Mouse (Mus musculus) liver, embryonic 16.5 days (tissue): ENCODE data around the gene Mfng. TPM values are rescaled to one million over a fixed set of nuclear protein-coding genes. Genes with fewer than 3 reads are reported as not detected.

ENCODE experiments used
- ATAC-seq: fragments of 200-750 bp; cut with Nextera tagmentation; 2 replicates; pipeline ENCODE4 v1.8.0; 2017; ENCODE audit warnings: low read depth, mild to moderate bottlenecking, moderate number of reproducible peaks, moderate library complexity
- H3K27ac ChIP-seq: fragments of 300-500 bp; sonication (generic); 2 replicates; pipeline ENCODE4 v1.5.1; 2014; ENCODE audit warnings: mild to moderate bottlenecking, low read length
- H3K27me3 ChIP-seq: fragments of 300-500 bp; sonication (generic); 2 replicates; pipeline ENCODE4 v1.6.1; 2014; ENCODE audit warnings: low read depth, low read length, mixed read lengths; ENCODE audit not compliant: control insufficient read depth, insufficient read depth
- H3K36me3 ChIP-seq: fragments of 300-500 bp; sonication (generic); 2 replicates; pipeline ENCODE4 v1.6.1; 2014; ENCODE audit warnings: mild to moderate bottlenecking; ENCODE audit not compliant: control insufficient read depth, insufficient read depth
- H3K4me1 ChIP-seq: fragments of 300-500 bp; sonication (generic); 2 replicates; pipeline ENCODE4 v1.6.1; 2014; ENCODE audit warnings: low read depth, low read length, mixed read lengths; ENCODE audit not compliant: control insufficient read depth
- H3K4me2 ChIP-seq: fragments of 300-500 bp; sonication (generic); 2 replicates; pipeline ENCODE4 v1.6.1; 2014; ENCODE audit warnings: low read depth, low read length, mixed read lengths
- H3K4me3 ChIP-seq: fragments of 300-500 bp; sonication (generic); 2 replicates; pipeline ENCODE4 v1.5.1; 2014; ENCODE audit warnings: low read depth, mild to moderate bottlenecking, low read length
- H3K9ac ChIP-seq: fragments of 300-500 bp; sonication (generic); 2 replicates; pipeline ENCODE4 v1.6.1; 2014; ENCODE audit warnings: low read depth, low read length
- H3K9me3 ChIP-seq: fragments of 300-500 bp; sonication (generic); replicated peaks from 2 replicates; pipeline ENCODE4 v1.6.1; 2016; ENCODE audit warnings: low read length; ENCODE audit not compliant: control insufficient read depth
- WGBS: fragments of 180-500 bp; shearing (Covaris S2); extraction: QIAGEN DNeasy Blood & Tissue Kit; methylation state at CpG from one replicate; pipeline ENCODE4 v1.1.7; 2014; ENCODE audit not compliant: insufficient replicate concordance; 5-methylcytosine and 5-hydroxymethylcytosine counted together
- polyA plus RNA-seq: library from polyadenylated mRNA; unstranded; fragments of >200 nt; fragmentation: Nextera tagmentation; extraction: Ambion mirVana; gene quantifications from 2 replicates; pipeline ENCODE4 v1.2.1, GENCODE M21; 2015

Gene Mfng
- polyA plus RNA-seq, 1 experiment from 2014 or later = 5.4 TPM

DNA sequence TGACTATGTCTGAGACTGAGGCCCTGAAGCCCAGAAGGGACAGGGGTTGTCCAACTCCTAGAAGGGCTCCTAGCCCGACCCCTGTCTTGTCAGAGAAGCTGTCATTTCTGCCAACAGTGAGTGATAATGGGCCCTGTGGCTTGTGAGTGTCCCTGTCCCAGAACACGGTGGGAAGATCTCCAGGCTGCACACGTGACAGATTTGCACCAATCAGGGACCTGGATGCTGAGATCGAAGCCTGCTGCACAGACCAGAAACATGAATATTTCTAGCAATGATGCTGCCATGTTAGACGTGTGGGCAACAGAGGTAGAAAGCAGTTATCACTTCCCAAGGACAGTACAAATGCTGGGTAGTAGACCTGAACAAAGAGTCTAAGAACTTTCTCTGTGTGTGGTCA is 11.2 kb upstream of the Mfng start:
- H3K4me3 ChIP-seq = no peak overlapping the region
- H3K27ac ChIP-seq = no peak overlapping the region
- no peaks in the 10 kb centered on the region for H3K9me3 ChIP-seq
- H3K4me1 ChIP-seq = peaks cover 6% of the 10 kb centered on the region
- no peaks in the 10 kb centered on the region for H3K36me3 ChIP-seq
- H3K4me2 ChIP-seq = no peak overlapping the region
- 43% methylated on average over 5 of the region's 5 CpGs for WGBS
- no peak overlapping the region for H3K9ac ChIP-seq
- H3K27me3 ChIP-seq = no peaks in the 10 kb centered on the region
- ATAC-seq = no peak

DNA sequence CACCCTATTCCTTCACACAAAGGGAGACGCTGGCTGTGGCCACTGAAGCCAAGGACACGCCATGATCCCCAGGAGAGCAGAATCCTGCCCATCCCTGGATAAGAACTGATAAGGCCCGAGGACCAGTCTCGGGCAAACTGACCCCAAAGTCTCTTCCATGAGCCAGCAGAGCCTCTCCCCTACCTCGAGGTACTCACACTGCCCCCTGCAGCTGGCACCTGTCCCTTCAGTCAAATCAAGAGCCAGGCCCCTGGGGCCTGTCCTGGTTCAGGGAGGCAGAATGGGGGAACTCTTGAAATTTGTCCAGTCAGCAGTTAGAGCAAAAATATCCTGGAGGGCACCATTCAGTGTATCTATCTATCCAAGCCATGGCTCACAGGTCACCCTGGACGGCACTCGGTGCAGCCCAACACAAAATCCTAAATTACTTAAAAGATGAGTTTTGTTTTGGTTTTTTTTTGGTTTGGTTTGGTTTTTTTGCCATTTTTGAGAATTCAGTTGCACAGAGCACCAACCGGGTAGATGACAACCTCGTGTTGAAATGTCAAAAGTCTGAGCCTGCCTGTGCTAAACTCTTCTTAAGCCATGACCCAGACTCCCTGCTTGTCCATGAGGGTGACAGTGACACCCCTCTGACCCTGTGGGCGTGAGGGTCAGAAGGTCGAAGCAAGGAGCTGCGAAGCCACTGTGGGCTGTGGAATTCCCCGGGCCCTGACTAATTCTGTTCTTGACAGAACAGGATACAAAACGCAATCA is 9.3 kb upstream of the Mfng start:
- WGBS = 55% methylated on average over 14 of the region's 14 CpGs
- ATAC-seq = no peak
- H3K9ac ChIP-seq = no peak overlapping the region
- no peak overlapping the region for H3K27ac ChIP-seq
- H3K9me3 ChIP-seq = no peaks in the 10 kb centered on the region
- no peaks in the 10 kb centered on the region for H3K27me3 ChIP-seq
- H3K4me1 ChIP-seq = peaks cover 13% of the 10 kb centered on the region
- no peaks in the 10 kb centered on the region for H3K36me3 ChIP-seq
- H3K4me2 ChIP-seq = no peak overlapping the region
- no peak overlapping the region for H3K4me3 ChIP-seq

DNA sequence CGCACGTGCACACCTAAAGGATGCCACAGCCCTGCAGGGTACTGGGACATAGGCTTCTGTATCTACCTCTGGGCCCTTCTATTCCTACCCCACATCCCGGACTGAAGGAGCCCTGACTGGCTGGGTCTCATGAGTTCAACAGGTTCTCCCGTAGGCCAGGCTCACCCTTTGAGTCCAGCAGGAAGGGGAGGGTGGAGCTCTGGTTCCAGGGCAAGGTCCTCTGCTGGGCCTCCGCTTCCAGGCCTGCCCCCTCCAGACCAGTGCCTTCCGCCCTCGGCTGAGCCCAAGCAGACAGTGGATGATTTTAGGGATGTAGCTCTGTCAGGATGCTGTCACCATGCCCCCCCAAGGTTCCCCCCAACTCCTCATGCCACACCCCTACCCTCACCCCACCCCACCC is 7.6 kb upstream of the Mfng start:
- ATAC-seq = peak; percentile 62; the same call in 1 of the 2 replicates
- Histone ChIP-seq H3K36me3 (no peaks in the 10 kb centered on the region; the same call in 1 of the 2 replicates), H3K9ac (no peak overlapping the region), H3K4me3 (no peak overlapping the region), H3K9me3 (no peaks in the 10 kb centered on the region), H3K4me1 (peaks cover 8% of the 10 kb centered on the region), H3K27ac (no peak overlapping the region), H3K27me3 (no peaks in the 10 kb centered on the region), H3K4me2 (no peak overlapping the region)
- WGBS = 60% methylated on average over 7 of the region's 7 CpGs

DNA sequence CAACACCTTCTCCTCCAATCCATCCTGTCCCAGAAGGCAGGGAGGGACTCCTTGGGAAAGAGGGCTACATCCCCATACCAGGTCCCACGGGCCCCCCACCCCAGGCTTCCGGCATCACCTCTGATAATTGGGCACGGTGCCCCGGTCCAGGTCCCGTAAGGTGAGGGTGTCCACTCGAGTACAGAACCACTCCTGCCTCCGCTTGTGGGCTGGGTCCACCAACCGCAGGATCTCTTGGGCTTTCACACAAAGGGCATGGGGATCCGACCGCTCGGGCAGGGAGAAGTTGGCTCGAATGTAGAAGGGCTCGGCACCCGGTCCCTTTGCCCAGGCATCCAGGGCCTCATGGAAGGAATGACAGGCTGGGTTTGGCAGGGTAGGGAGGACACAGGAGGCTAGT is 7.1 kb upstream of the Mfng start:
- peaks cover 6% of the 10 kb centered on the region for H3K4me1 ChIP-seq
- H3K36me3 ChIP-seq = no peaks in the 10 kb centered on the region; the same call in 1 of the 2 replicates
- no peak overlapping the region for H3K9ac ChIP-seq
- WGBS = 83% methylated on average over 14 of the region's 14 CpGs
- no peak overlapping the region for H3K27ac ChIP-seq
- H3K4me3 ChIP-seq = no peak overlapping the region
- no peaks in the 10 kb centered on the region for H3K27me3 ChIP-seq
- no peaks in the 10 kb centered on the region for H3K9me3 ChIP-seq
- ATAC-seq = no peak
- H3K4me2 ChIP-seq = no peak overlapping the region

DNA sequence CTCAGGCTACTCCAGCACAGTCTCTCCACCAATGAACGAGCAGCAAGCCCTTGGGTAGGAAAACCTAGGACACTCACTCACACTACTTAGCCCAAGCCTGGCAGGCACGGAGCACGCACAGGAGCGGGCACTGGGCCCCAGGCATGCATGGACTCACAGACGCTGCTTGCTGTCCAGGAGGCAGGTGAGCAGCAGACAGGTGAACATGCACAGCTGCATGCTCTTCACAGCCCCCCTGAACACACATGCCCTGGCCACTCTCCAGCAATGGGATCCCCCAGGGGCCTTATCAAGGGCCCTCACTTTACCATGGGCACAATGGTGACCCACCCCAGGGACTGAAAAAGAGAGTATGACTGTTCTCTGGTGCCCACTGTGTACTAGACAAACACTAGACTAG is 6.4 kb upstream of the Mfng start:
- H3K27me3 ChIP-seq = no peaks in the 10 kb centered on the region
- 78% methylated on average over 5 of the region's 5 CpGs for WGBS
- no peak overlapping the region for H3K27ac ChIP-seq
- no peak for ATAC-seq
- H3K4me2 ChIP-seq = no peak overlapping the region
- no peaks in the 10 kb centered on the region for H3K9me3 ChIP-seq
- no peak overlapping the region for H3K9ac ChIP-seq
- H3K4me1 ChIP-seq = peaks cover 6% of the 10 kb centered on the region
- H3K36me3 ChIP-seq = no peaks in the 10 kb centered on the region; the same call in 1 of the 2 replicates
- no peak overlapping the region for H3K4me3 ChIP-seq

DNA sequence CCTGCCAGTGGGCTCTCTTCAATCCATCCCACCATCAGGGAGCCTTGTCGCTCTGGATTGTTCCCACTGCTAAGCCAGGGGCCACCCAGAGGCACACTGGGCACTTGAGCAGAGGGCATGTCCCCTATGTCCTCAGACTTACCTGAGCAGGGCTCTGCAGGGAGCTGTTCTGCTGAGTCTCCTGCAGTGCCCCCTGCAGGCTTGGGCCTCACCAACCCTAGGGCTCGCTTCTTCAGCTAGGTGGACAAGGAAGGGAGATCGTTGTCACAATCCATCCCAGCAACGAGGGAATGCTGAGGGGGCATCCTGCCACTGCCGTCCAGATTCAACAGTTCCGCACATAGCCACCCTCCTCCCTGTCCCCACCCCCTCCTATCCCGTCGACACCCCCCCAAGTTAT is 6.0 kb upstream of the Mfng start:
- Histone ChIP-seq H3K4me2 (no peak overlapping the region), H3K27me3 (no peaks in the 10 kb centered on the region), H3K27ac (no peak overlapping the region), H3K9ac (no peak overlapping the region), H3K9me3 (no peaks in the 10 kb centered on the region), H3K36me3 (no peaks in the 10 kb centered on the region; the same call in 1 of the 2 replicates), H3K4me3 (no peak overlapping the region), H3K4me1 (peaks cover 6% of the 10 kb centered on the region)
- 56% methylated on average over 8 of the region's 8 CpGs for WGBS
- ATAC-seq = no peak

DNA sequence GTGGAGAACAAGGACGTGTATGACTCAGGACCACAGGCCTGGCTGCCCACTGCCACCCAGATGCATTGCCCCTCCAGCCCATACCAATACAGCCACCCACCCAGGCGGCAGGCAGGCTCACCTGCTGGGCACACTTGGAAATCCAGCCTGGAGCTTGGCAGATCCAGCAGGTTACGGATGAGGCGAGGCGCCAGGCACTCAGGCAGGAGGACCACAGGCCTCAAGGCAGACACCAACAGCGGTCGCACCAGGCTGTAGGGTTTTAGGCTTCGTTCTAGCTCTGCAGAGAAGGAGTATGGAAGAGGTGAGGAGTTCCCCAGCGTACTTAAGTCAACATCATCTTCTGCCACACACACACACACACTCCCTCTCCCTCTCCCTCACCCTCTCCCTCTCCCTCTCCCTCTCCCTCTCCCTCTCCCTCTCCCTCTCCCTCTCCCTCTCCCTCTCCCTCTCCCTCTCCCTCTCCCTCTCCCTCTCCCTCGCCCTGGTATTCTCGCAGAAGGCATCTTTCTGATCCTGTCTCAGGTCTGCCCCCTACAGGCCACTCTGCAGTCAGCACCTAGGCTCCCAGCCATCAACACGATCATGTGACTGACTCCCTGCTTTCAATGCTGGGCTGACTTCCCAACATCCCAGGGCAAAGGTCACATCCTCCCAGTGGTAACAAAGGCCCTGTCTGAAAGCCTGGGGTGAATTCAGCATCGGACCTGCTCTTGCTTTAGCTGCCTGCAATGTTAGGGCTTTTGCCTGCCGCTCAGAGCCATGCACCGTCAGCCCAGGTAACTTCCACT is 5.0 kb upstream of the Mfng start:
- Histone ChIP-seq H3K27ac (no peak overlapping the region), H3K36me3 (no peaks in the 10 kb centered on the region; the same call in 1 of the 2 replicates), H3K4me3 (no peak overlapping the region), H3K4me1 (peaks cover 10% of the 10 kb centered on the region), H3K4me2 (no peak overlapping the region), H3K27me3 (no peaks in the 10 kb centered on the region), H3K9ac (no peak overlapping the region), H3K9me3 (no peaks in the 10 kb centered on the region)
- 56% methylated on average over 14 of the region's 15 CpGs for WGBS
- peak; percentile 73 for ATAC-seq

DNA sequence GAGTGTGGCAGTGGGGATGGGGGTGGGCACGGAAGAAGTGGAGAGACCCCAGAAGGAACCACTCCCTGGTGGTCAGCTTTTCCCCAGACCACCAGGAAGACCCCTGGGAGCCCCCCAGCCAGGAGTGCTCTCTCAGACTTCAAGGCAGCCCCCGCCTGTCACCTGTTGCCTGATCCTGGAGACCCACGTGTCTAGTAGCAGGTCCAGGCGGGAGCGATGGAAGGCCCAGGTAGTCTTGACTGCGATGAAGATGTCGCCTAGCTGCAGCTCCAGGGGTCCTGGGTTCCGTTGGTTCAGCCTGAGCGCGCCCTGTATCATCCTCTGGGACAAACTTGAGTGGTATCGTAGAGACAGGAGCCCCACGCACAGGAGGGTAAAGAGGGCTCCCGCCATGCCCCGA is 419 bp downstream of the Mfng start:
- peak overlapping the region; percentile 56 for H3K4me2 ChIP-seq
- 5% methylated on average over 14 of the region's 14 CpGs for WGBS
- peak overlapping the region; percentile 49 for H3K4me3 ChIP-seq
- no peak for ATAC-seq
- H3K9ac ChIP-seq = peak overlapping the region; percentile 45
- H3K36me3 ChIP-seq = no peaks in the 10 kb centered on the region; the same call in 1 of the 2 replicates
- peaks cover 11% of the 10 kb centered on the region for H3K4me1 ChIP-seq
- H3K27ac ChIP-seq = no peak overlapping the region
- H3K27me3 ChIP-seq = no peaks in the 10 kb centered on the region
- peaks cover 6% of the 10 kb centered on the region for H3K9me3 ChIP-seq

DNA sequence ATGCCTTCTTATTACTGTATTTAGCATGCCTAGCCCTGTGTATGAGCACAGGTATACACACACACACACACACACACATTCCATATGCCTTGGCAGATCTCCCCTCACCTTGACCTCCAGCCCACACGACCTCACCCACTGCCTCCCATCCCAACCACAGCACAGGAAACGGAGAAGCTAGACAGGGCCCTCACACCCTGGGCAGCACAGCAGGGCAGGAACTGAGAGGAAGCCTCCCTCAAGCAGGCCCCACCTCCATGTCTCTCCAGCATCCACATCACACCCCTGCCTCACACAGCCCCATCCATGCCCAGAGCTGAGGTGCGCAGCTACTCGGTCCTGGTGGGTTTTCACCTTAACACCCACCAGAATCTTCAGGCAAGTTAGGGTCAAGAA is 909 bp downstream of the Mfng start:
- ATAC-seq = peak; percentile 33; the same call in 1 of the 2 replicates
- Histone ChIP-seq H3K9me3 (peaks cover 6% of the 10 kb centered on the region), H3K4me2 (peak overlapping the region; percentile 56), H3K4me1 (peaks cover 11% of the 10 kb centered on the region), H3K9ac (peak overlapping the region; percentile 17; the same call in 1 of the 2 replicates), H3K27me3 (no peaks in the 10 kb centered on the region), H3K4me3 (peak overlapping the region; percentile 49), H3K36me3 (no peaks in the 10 kb centered on the region; the same call in 1 of the 2 replicates), H3K27ac (peak overlapping the region; percentile 45)
- 13% methylated on average over 4 of the region's 4 CpGs for WGBS
